Mouse (Mus musculus) heart, embryonic 13.5 days (tissue): Measurements from ENCODE around the gene Rexo4. TPM values are rescaled to one million over a fixed set of nuclear protein-coding genes. Genes with fewer than 3 reads are reported as not detected.

Experiments
- ATAC-seq: fragments of 200-750 bp; cut with Nextera tagmentation; 2 replicates; pipeline ENCODE4 v1.8.0; 2017; ENCODE audit warnings: moderate TSS enrichment; ENCODE audit not compliant: insufficient number of reproducible peaks, low FRiP score, low TSS enrichment; ENCODE audit errors: extremely low read depth
- H3K27ac ChIP-seq: fragments of 300-500 bp; sonication (generic); replicated peaks from 2 replicates; pipeline ENCODE4 v1.5.1; 2015; ENCODE audit warnings: moderate library complexity, mild to moderate bottlenecking, inconsistent platforms
- H3K27me3 ChIP-seq: fragments of 300-500 bp; sonication (generic); replicated peaks from 2 replicates; pipeline ENCODE4 v1.6.1; 2015; ENCODE audit warnings: mild to moderate bottlenecking, inconsistent platforms
- H3K36me3 ChIP-seq: fragments of 300-500 bp; sonication (generic); 2 replicates; pipeline ENCODE4 v1.6.1; 2015; ENCODE audit warnings: mild to moderate bottlenecking, inconsistent platforms
- H3K4me1 ChIP-seq: fragments of 300-500 bp; sonication (generic); 2 replicates; pipeline ENCODE4 v1.6.1; 2015; ENCODE audit warnings: inconsistent platforms
- H3K4me2 ChIP-seq: fragments of 300-500 bp; sonication (generic); 2 replicates; pipeline ENCODE4 v1.6.1; 2015; ENCODE audit warnings: inconsistent platforms, mild to moderate bottlenecking, moderate library complexity
- H3K4me3 ChIP-seq: fragments of 300-500 bp; sonication (generic); 2 replicates; pipeline ENCODE4 v1.5.1; 2015; ENCODE audit warnings: moderate library complexity, mild to moderate bottlenecking, inconsistent platforms
- H3K9ac ChIP-seq: fragments of 300-500 bp; sonication (generic); 2 replicates; pipeline ENCODE4 v1.6.1; 2015; ENCODE audit warnings: inconsistent platforms, mild to moderate bottlenecking, moderate library complexity
- H3K9me3 ChIP-seq: fragments of 300-500 bp; sonication (generic); 2 replicates; pipeline ENCODE4 v1.6.1; 2016; ENCODE audit warnings: inconsistent platforms
- WGBS: fragments of 180-500 bp; shearing (Covaris S2); methylation state at CpG from one replicate; pipeline ENCODE4 v1.1.7; 2015; ENCODE audit warnings: mixed read lengths; 5-methylcytosine and 5-hydroxymethylcytosine counted together
- polyA plus RNA-seq: library from polyadenylated mRNA; unstranded; fragments of >200 nt; fragmentation: Nextera tagmentation; extraction: Ambion mirVana; gene quantifications from 2 replicates; pipeline ENCODE4 v1.2.1, GENCODE M21; 2015

The Rexo4 gene
- polyA plus RNA-seq, 1 experiment from 2014 or later: 26.3 TPM

DNA sequence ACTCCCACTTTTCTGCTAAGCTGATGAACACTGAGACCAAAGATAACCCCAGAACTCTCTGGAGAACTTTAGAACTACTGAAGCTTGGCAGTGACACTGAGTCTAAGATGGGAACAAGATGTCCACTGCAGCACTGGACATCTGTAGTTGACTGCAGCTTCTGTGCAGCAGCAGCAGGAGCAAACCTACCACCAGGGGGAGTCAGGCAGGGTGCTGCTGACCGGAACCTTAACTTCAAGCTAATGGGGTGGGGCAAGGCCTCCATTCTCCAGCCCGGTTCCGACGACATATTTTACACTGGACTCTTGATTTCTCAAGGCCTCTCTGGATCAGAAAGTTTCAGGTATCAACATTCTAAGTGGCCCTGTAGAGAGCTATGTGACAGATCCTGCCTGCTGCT lies 57.1 kb downstream of the Rexo4 start:
- 56% methylated on average over 4 of the region's 4 CpGs for WGBS
- H3K27me3 ChIP-seq: no peaks in the 10 kb centered on the region
- peaks cover 42% of the 10 kb centered on the region for H3K4me1 ChIP-seq
- H3K9me3 ChIP-seq: no peaks in the 10 kb centered on the region
- no peak overlapping the region for H3K4me3 ChIP-seq
- H3K36me3 ChIP-seq: peaks cover 50% of the 10 kb centered on the region
- no peak overlapping the region for H3K4me2 ChIP-seq
- no peak overlapping the region for H3K9ac ChIP-seq
- ATAC-seq: no peak
- no peak overlapping the region for H3K27ac ChIP-seq

DNA sequence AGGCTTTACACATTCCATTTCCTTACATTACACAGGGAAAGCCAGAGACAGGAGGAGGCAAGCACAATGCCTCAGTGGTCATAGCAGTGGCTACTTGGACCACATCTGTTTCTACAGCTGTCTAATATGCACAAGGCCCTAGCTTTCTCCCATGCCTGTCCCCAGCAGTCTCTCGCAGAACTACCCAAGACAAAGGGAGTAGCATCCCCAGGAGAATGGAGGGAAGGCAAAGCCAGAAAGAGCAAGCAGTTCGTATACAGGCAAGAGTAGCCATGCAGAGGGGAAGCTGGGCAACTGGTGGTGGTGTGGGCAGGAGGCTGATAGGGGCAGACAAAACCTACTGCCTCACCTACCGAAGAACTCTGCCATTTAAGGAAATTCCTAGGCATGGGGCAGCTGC lies 57.8 kb downstream of the Rexo4 start:
- 89% methylated on average over 3 of the region's 3 CpGs for whole genome bisulfite sequencing
- no peak for ATAC-seq
- no peak overlapping the region for H3K9ac ChIP-seq
- H3K4me1 ChIP-seq: peaks cover 42% of the 10 kb centered on the region
- H3K27me3 ChIP-seq: no peaks in the 10 kb centered on the region
- peaks cover 43% of the 10 kb centered on the region for H3K36me3 ChIP-seq
- H3K4me2 ChIP-seq: no peak overlapping the region
- no peak overlapping the region for H3K4me3 ChIP-seq
- no peak overlapping the region for H3K27ac ChIP-seq
- no peaks in the 10 kb centered on the region for H3K9me3 ChIP-seq

DNA sequence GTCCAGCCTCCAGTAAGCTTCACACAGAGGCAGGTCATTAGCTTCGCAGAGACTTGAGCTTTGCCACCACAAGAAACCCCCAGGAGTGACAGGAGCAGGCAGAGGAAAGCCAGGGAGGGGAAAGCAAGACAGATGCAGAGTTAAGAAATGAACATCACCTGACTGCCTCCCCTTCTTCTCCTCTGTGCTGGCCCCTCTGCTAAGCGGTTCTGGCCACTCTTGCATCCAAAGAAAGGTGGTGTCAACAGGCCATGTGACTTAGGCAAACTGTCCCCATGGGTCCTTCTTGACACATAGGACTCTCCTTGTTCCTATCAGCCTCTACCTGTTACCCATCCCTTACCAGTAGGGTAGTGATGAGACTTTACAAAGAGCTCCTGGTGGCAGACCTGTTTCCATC lies 58.2 kb downstream of the Rexo4 start:
- Histone ChIP-seq H3K9ac (no peak overlapping the region), H3K27me3 (no peaks in the 10 kb centered on the region), H3K27ac (no peak overlapping the region), H3K4me2 (no peak overlapping the region), H3K9me3 (no peaks in the 10 kb centered on the region), H3K4me1 (peaks cover 46% of the 10 kb centered on the region), H3K4me3 (no peak overlapping the region), H3K36me3 (peaks cover 41% of the 10 kb centered on the region)
- 80% methylated on average over 2 of the region's 2 CpGs for WGBS
- ATAC-seq: no peak

Other genes starting within 250 kb of the Rexo4 start
- gene Abo, start 99.4 kb downstream of the Rexo4 start, polyA plus RNA-seq: not detected in 2 replicates
- 12.8 and 13.2 TPM in 2 replicates for gene Surf6, start 61.5 kb downstream of the Rexo4 start, polyA plus RNA-seq
- 37.8 and 41.2 TPM in 2 replicates for gene Med22, start 53.7 kb downstream of the Rexo4 start, polyA plus RNA-seq
- 364 and 394 TPM in 2 replicates for gene Rpl7a, start 53.6 kb downstream of the Rexo4 start, polyA plus RNA-seq
- gene Surf2, start 48.0 kb downstream of the Rexo4 start, polyA plus RNA-seq: 31.5 and 35.6 TPM in 2 replicates
- 43.4 and 44.3 TPM in 2 replicates for gene Surf1, start 47.9 kb downstream of the Rexo4 start, polyA plus RNA-seq
- 187 and 191 TPM in 2 replicates for gene Surf4, start 30.5 kb downstream of the Rexo4 start, polyA plus RNA-seq
- 0.07 and 0.13 TPM in 2 replicates for gene Stkld1, start 30.3 kb downstream of the Rexo4 start, polyA plus RNA-seq
- 0.04 TPM in 2 replicates for gene Adamts13, start 9.0 kb upstream of the Rexo4 start, polyA plus RNA-seq
- 35.9 and 43.2 TPM in 2 replicates for gene Cacfd1, start 45.5 kb upstream of the Rexo4 start, polyA plus RNA-seq
- gene Slc2a6, start 63.6 kb upstream of the Rexo4 start, polyA plus RNA-seq: 0.18 TPM in 1 of 2 replicates, not detected in the other
- 0.41 and 1.2 TPM in 2 replicates for gene Mymk, start 107.8 kb upstream of the Rexo4 start, polyA plus RNA-seq
- 11.2 and 11.6 TPM in 2 replicates for gene Adamtsl2, start 115.0 kb upstream of the Rexo4 start, polyA plus RNA-seq
- gene Fam163b, start 178.1 kb upstream of the Rexo4 start, polyA plus RNA-seq: 0.24 and 0.53 TPM in 2 replicates
- gene Dbh, start 200.8 kb upstream of the Rexo4 start, polyA plus RNA-seq: 0.55 and 0.88 TPM in 2 replicates